Mouse (Mus musculus): ENCODE measurements around the gene Fam98c.

DNA sequence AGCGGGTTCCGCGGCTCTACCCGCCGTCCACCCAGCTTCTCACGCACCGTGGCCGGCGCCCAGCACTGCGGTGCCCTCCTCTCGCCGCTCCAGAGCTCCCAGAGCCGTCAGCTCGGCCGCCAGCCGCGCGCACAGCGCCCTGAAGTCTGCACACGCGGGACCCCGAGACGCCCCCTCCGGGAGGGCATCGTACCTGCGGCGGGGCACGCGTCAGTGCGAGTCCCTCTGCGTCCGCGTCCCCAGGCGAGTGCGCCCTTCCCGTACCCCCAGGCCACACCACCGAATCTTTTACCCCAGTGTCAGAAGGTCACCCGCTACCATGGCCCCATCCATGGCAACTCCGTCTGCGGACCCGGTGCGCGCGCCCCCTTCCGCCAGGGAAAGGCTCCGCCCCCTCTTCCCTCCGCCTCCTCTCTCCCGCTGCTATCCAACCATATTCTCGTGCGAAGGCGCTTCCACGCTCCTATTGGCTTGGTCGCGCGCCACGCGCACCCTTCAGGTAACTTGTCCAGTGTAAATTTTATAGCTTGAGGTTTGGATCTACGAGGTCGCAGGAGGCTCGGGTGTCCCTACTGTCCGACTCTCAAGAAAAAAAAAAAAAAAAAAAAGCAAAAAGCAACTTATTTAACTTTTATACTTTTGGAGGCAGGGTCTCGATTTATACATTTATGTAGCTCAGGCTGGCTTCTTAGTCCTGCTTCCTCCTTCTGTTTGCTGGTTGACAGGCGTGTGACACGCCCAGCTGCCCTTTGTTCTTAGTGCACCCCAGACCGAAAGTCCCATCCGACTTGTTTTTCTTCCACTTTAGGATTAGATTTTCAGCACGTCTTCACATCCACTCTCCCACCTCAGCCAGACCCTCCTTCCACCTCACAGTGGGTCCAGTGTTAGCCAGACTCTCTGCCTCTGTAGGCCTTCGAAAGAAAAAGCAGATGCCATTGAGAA is at the start of gene Fam98c:
- no peak for TF ChIP-seq USF1 (IDR thresholded peaks at IDR 0.05; ENCODE audit: low read depth)
- TF ChIP-seq POLR2A (IDR thresholded peaks at IDR 0.05; ENCODE audit: insufficient read length, low read depth) = peak; percentile 54
- no peak for TF ChIP-seq CEBPB (IDR thresholded peaks at IDR 0.05; ENCODE audit: insufficient read depth, poor library complexity, severe bottlenecking)
- no peak for TF ChIP-seq E2F4 (IDR thresholded peaks at IDR 0.05; ENCODE audit: insufficient read depth)
- no peak for TF ChIP-seq REST (IDR thresholded peaks at IDR 0.05; ENCODE audit: insufficient read depth, insufficient read length)
- TF ChIP-seq MAX (IDR thresholded peaks at IDR 0.05; ENCODE audit: low read depth) = no peak
- no peak for TF ChIP-seq TCF12 (IDR thresholded peaks at IDR 0.05; ENCODE audit: insufficient read depth, poor library complexity, severe bottlenecking)
- TF ChIP-seq MYOD1 (IDR thresholded peaks at IDR 0.05; ENCODE audit: control insufficient read depth in 1 of 3, insufficient read length in 2 of 3, low read depth in 2 of 3) = no peak
- TF ChIP-seq MYOG (IDR thresholded peaks at IDR 0.05; ENCODE audit: control insufficient read depth in 1 of 3, insufficient read depth in 1 of 3, insufficient read length in 2 of 3, low read depth in 2 of 3) = no peak
- TF ChIP-seq POLR2AphosphoS2 (IDR thresholded peaks at IDR 0.05; ENCODE audit: insufficient read length, low read depth) = peak; percentile 73
